Mouse (Mus musculus) ES-E14 (cell line): Measurements from ENCODE around the gene Prmt1. TPM values are rescaled to one million over a fixed set of nuclear protein-coding genes. Genes with fewer than 3 reads are reported as not detected.
A peak's percentile ranks its signal among the peaks of the same experiment; 100 is the strongest.

Source experiments
- DNase-seq: peaks from one replicate; pipeline ENCODE4 v3.0.0-alpha.2; 2013; ENCODE audit warnings: low read depth, low spot score
- H3K27ac ChIP-seq: 2 replicates; pipeline ENCODE4 v1.5.1; 2012; ENCODE audit warnings: low read depth, mild to moderate bottlenecking, low read length, moderate library complexity, mixed read lengths; ENCODE audit not compliant: poor library complexity, insufficient read depth, severe bottlenecking
- H3K36me3 ChIP-seq: 2 replicates; pipeline ENCODE4 v1.6.1; 2012; ENCODE audit warnings: mild to moderate bottlenecking, low read length, moderate library complexity, mixed read lengths; ENCODE audit not compliant: control insufficient read depth, poor library complexity, insufficient read depth, severe bottlenecking
- H3K4me1 ChIP-seq, 2 experiments: fragments of 150-350 bp in 1 of 2; sonication (generic) in 1 of 2; 2 replicates each; pipeline ENCODE4 v1.6.1; 2012; ENCODE audit warnings: low read length in 2 of 2, mild to moderate bottlenecking in 1 of 2, mixed read lengths in 1 of 2; ENCODE audit not compliant: control insufficient read depth in 2 of 2, insufficient read depth in 2 of 2, poor library complexity in 1 of 2
- H3K4me3 ChIP-seq, 2 experiments: fragments of 150-350 bp in 1 of 2; sonication (generic) in 1 of 2; 2 replicates each; pipeline ENCODE4 v1.5.1; 2012; ENCODE audit warnings: low read length in 2 of 2, low read depth in 1 of 2, mild to moderate bottlenecking in 1 of 2, mixed read lengths in 1 of 2; ENCODE audit not compliant: insufficient read depth in 1 of 2, poor library complexity in 1 of 2, severe bottlenecking in 1 of 2
- H3K9ac ChIP-seq: 2 replicates; pipeline ENCODE4 v1.6.1; 2012; ENCODE audit warnings: low read depth, mild to moderate bottlenecking, low read length, mixed read lengths; ENCODE audit not compliant: poor library complexity, insufficient read depth, severe bottlenecking
- H3K9me3 ChIP-seq: fragments of 150-350 bp; sonication (generic); 2 replicates; pipeline ENCODE4 v1.6.1; 2012; ENCODE audit warnings: low read depth, mild to moderate bottlenecking, low read length; ENCODE audit not compliant: control insufficient read depth, insufficient read depth
- CHD2 ChIP-seq: IDR thresholded peaks from 2 replicates; pipeline ENCODE4 v1.6.1; 2014; ENCODE audit warnings: mild to moderate bottlenecking, low read depth, low read length, inconsistent platforms
- HCFC1 ChIP-seq: IDR thresholded peaks from 2 replicates; pipeline ENCODE4 v1.6.1; 2012; ENCODE audit warnings: low read length, inconsistent platforms, borderline replicate concordance; ENCODE audit not compliant: insufficient read depth
- MAFK ChIP-seq: IDR thresholded peaks from 2 replicates; pipeline ENCODE4 v1.6.1; 2014; ENCODE audit warnings: mild to moderate bottlenecking, low read depth, low read length, inconsistent platforms; ENCODE audit not compliant: insufficient read depth
- ZC3H11A ChIP-seq: IDR thresholded peaks from 2 replicates; pipeline ENCODE4 v1.6.1; 2012; ENCODE audit warnings: low read depth, mild to moderate bottlenecking, inconsistent platforms, low read length, borderline replicate concordance
- ZNF384 ChIP-seq: IDR thresholded peaks from 2 replicates; pipeline ENCODE4 v1.6.1; 2012; ENCODE audit warnings: low read depth, low read length, inconsistent platforms
- in situ Hi-C, 2 experiments: fragments of 600-800 bp; cut with MboI; formaldehyde crosslinking; loops; one replicate each; pipeline ENCODE4 v1.15.1; 2025; ENCODE audit warnings: low sequenced_read_pairs in 2 of 2, inconsistent platforms in 1 of 2; ENCODE audit not compliant: unreplicated experiment in 2 of 2
- total RNA-seq: library from RNA; depleted of rRNA; stranded (reverse); fragments of 300-350 nt; gene quantifications from 2 replicates; pipeline ENCODE4 v1.2.3, GENCODE M21; 2012

Gene Prmt1
- total RNA-seq, 1 experiment, result 413 TPM

DNA sequence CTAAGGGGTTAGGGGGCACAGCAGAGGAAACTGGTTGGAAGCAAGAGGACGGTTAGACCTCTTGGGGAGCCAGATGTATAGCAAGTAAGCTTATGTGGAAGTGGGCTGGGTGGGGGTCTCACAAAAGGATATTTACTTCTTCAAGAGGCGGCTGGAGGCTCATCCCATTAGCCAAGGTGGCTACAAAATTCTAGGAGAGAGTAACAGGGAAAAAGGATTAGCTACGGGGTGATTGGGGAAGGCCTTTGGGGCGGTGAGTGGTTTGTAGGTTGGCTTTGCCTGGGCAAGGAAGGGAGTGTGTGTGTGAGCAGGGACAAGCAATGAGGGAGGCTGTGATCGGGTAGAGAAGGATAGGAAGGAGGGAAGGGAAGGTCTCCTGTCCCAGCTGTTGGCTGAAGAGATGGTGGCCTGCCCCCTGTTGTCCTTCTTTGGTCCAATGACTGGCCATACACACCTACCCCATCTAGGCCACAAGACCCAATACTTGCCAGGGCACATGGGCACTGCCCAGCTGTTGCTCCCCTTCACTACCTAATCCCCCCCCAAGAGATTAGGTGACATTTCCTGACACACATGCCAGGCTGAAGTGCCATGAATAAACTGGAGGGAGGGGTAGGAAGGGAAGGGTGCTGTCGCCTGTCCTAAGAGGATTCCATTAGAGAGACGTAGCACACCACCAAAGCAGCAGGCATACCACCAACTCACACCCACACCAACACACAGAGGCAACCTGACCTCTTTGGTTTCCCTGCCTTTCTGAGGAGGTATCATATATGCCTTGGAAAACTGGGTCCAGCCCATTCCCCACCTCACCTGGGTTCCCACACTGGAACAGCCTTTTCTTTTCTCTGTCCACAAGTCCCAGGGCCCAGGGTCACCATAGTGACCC lies 2.2 kb downstream of the Prmt1 start:
- Histone ChIP-seq H3K4me3 (peak overlapping the region; percentile 19 to 95; a peak in 2 of 4 replicates), H3K36me3 (peaks cover 41% of the 10 kb centered on the region), H3K27ac (0 out of 2 replicates have a peak overlapping the region, but pooled peaks have one; percentile 4), H3K9ac (peak overlapping the region; percentile 34; the same call in 1 of the 2 replicates), H3K9me3 (no peaks in the 10 kb centered on the region), H3K4me1 (peaks cover 3 to 14% of the 10 kb centered on the region in 2 experiments; a peak in 3 of 4 replicates)
- in situ Hi-C loops, result no loop called here
- TF ChIP-seq MAFK (no peak), ZC3H11A (no peak), CHD2 (no peak), ZNF384 (no peak), HCFC1 (no peak)
- no peak for DNase-seq

DNA sequence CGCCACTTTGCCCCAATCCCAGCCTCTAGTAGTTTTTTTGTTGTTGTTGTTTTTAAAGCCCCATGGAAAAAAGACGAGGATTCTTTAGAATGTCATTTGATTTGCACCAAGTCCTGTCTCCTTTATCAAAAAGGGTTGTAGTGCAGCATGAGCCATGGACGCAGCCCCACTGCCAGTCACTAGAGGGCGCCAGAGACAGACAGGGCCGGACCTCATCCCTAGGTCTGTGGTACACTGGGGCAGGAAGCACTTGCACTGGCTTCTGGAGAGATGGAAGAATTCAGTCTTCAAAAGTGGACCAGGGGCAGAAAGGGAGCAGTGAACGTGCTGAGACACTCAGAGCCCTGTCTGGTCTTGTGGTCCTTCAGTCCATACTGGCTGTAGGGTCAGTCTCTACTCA lies 3.3 kb downstream of the Prmt1 start:
- in situ Hi-C loops, result no loop called here
- no peak overlapping the region for H3K4me3 ChIP-seq
- H3K9ac ChIP-seq, result peak overlapping the region; percentile 34; the same call in 1 of the 2 replicates
- no peak for DNase-seq
- peaks cover 2 to 14% of the 10 kb centered on the region in 2 experiments; a peak in 2 of 4 replicates for H3K4me1 ChIP-seq
- peaks cover 47% of the 10 kb centered on the region for H3K36me3 ChIP-seq
- no peak overlapping the region for H3K27ac ChIP-seq
- TF ChIP-seq ZC3H11A (peak; percentile 5; the same call in 1 of the 2 replicates), CHD2 (no peak)
- H3K9me3 ChIP-seq, result no peaks in the 10 kb centered on the region

- in situ Hi-C loops, result no loop called here
- DNase-seq, result no peak
- Histone ChIP-seq H3K27ac (no peak overlapping the region), H3K9ac (no peak overlapping the region), H3K4me1 (peaks cover 2 to 19% of the 10 kb centered on the region in 2 experiments; a peak in 3 of 4 replicates), H3K4me3 (no peak overlapping the region), H3K9me3 (no peaks in the 10 kb centered on the region), H3K36me3 (peaks cover 63% of the 10 kb centered on the region)
- TF ChIP-seq ZNF384 (no peak), HCFC1 (no peak), MAFK (no peak), ZC3H11A (no peak), CHD2 (no peak)
Observed at GRCm38 (mm10) chr7:44981539-44981938, 4.8 kb downstream of the Prmt1 start.

- Histone ChIP-seq H3K9ac (no peak overlapping the region), H3K27ac (no peak overlapping the region), H3K9me3 (no peaks in the 10 kb centered on the region), H3K4me1 (peaks cover 0 to 14% of the 10 kb centered on the region in 2 experiments; a peak in 2 of 4 replicates), H3K36me3 (peaks cover 64% of the 10 kb centered on the region), H3K4me3 (no peak overlapping the region)
- in situ Hi-C loops, result no loop called here
- TF ChIP-seq ZNF384, result no peak
- no peak for TF ChIP-seq MAFK
- TF ChIP-seq HCFC1, result no peak
- TF ChIP-seq CHD2, result no peak
- TF ChIP-seq ZC3H11A, result no peak
- DNase-seq, result no peak
Observed at GRCm38 (mm10) chr7:44978300-44978699, 8.1 kb downstream of the Prmt1 start.
